Mouse (Mus musculus) ES-E14 (cell line): ENCODE results near the gene Gbp2.

Experiments
- CHD2 ChIP-seq: IDR thresholded peaks from 2 replicates; pipeline ENCODE4 v1.6.1; 2014; ENCODE audit warnings: mild to moderate bottlenecking, low read depth, low read length, inconsistent platforms
- HCFC1 ChIP-seq: IDR thresholded peaks from 2 replicates; pipeline ENCODE4 v1.6.1; 2012; ENCODE audit warnings: low read length, inconsistent platforms, borderline replicate concordance; ENCODE audit not compliant: insufficient read depth
- MAFK ChIP-seq: IDR thresholded peaks from 2 replicates; pipeline ENCODE4 v1.6.1; 2014; ENCODE audit warnings: mild to moderate bottlenecking, low read depth, low read length, inconsistent platforms; ENCODE audit not compliant: insufficient read depth
- ZC3H11A ChIP-seq: IDR thresholded peaks from 2 replicates; pipeline ENCODE4 v1.6.1; 2012; ENCODE audit warnings: low read depth, mild to moderate bottlenecking, inconsistent platforms, low read length, borderline replicate concordance

- no peak for TF ChIP-seq CHD2
- TF ChIP-seq ZC3H11A, result no peak
- TF ChIP-seq MAFK, result no peak
- no peak for TF ChIP-seq HCFC1
These were observed 42.1 kb upstream of the Gbp2 start for GRCm38 (mm10) chr3:142578342-142578741.
